Mouse (Mus musculus) forebrain, postnatal 0 days (tissue): Measurements from ENCODE around the gene Tle6. TPM values are rescaled to one million over a fixed set of nuclear protein-coding genes. Genes with fewer than 3 reads are reported as not detected.

Source experiments
- ATAC-seq: fragments of 200-750 bp; cut with Nextera tagmentation; 2 replicates; pipeline ENCODE4 v1.8.0; 2017; ENCODE audit warnings: mild to moderate bottlenecking, moderate library complexity
- DNase-seq: peaks from one replicate; pipeline ENCODE4 v3.0.0-alpha.2; 2015
- H3K27ac ChIP-seq: fragments of 300-500 bp; sonication (generic); 2 replicates; pipeline ENCODE4 v1.5.1; 2014; ENCODE audit warnings: low read depth, mild to moderate bottlenecking, antibody characterized with exemption, low read length, moderate library complexity, mixed read lengths
- H3K27me3 ChIP-seq: fragments of 300-500 bp; sonication (generic); 2 replicates; pipeline ENCODE4 v1.6.1; 2014; ENCODE audit warnings: mild to moderate bottlenecking, low read length, mixed read lengths; ENCODE audit not compliant: insufficient read depth
- H3K36me3 ChIP-seq: fragments of 300-500 bp; sonication (generic); 2 replicates; pipeline ENCODE4 v1.6.1; 2014; ENCODE audit warnings: mild to moderate bottlenecking, moderate library complexity; ENCODE audit not compliant: insufficient read depth
- H3K4me1 ChIP-seq: fragments of 300-500 bp; sonication (generic); 2 replicates; pipeline ENCODE4 v1.6.1; 2014; ENCODE audit warnings: antibody characterized with exemption; ENCODE audit not compliant: insufficient read depth
- H3K4me2 ChIP-seq: fragments of 300-500 bp; sonication (generic); 2 replicates; pipeline ENCODE4 v1.6.1; 2014; ENCODE audit warnings: low read depth, mild to moderate bottlenecking, moderate library complexity
- H3K4me3 ChIP-seq: fragments of 300-500 bp; sonication (generic); 2 replicates; pipeline ENCODE4 v1.5.1; 2014; ENCODE audit warnings: low read depth, low read length, mixed read lengths
- H3K9ac ChIP-seq: fragments of 300-500 bp; sonication (generic); 2 replicates; pipeline ENCODE4 v1.6.1; 2014; ENCODE audit warnings: mild to moderate bottlenecking
- H3K9me3 ChIP-seq: fragments of 300-500 bp; sonication (generic); 2 replicates; pipeline ENCODE4 v1.6.1; 2016; ENCODE audit warnings: low read length
- CTCF ChIP-seq: sonication (generic); IDR thresholded peaks from 2 replicates; pipeline ENCODE4 v1.5.1; 2016; ENCODE audit warnings: antibody characterized with exemption, control low read depth, low read depth
- WGBS: fragments of 180-500 bp; shearing (Covaris S2); extraction: QIAGEN DNeasy Blood & Tissue Kit; methylation state at CpG from one replicate; pipeline ENCODE4 v1.1.7; 2014; 5-methylcytosine and 5-hydroxymethylcytosine counted together
- polyA plus RNA-seq: library from polyadenylated mRNA; unstranded; fragments of >200 nt; fragmentation: Nextera tagmentation; extraction: Ambion mirVana; gene quantifications from 2 replicates; pipeline ENCODE4 v1.2.1, GENCODE M21; 2015
- total RNA-seq: library from RNA; depleted of rRNA; stranded (reverse); fragments of >200 nt; gene quantifications from 2 replicates; pipeline ENCODE4 v1.2.3, GENCODE M21; 2014

Gene Tle6
- total and polyA plus RNA-seq, 2 experiments from 2014 or later = 4.2 to 14.1 TPM

DNA sequence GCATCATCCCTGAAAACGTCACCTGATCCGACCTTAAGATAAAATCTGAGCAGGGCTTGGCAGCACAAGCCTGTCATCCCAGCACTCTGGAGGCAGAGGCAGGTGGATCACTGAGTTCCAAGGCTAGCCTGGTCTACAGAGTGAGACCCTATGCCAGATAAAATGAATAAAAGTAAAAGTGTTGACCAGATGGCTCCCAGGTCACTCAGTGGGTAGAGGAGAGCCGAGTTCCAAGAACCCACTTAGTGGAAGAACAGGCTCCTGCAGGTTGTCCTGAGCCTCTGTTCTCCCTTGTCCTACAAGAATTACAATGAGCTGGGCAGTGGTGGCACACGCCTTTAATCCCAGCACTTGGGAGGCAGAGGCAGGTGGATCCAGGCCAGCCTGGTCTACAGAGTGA lies 7.7 kb downstream of the Tle6 start:
- DNase-seq (no peak), ATAC-seq (no peak)
- peaks cover 11% of the 10 kb centered on the region for H3K4me1 ChIP-seq
- no peak for TF ChIP-seq CTCF
- peaks cover 3% of the 10 kb centered on the region; the same call in 1 of the 2 replicates for H3K36me3 ChIP-seq
- H3K9me3 ChIP-seq = no peaks in the 10 kb centered on the region
- H3K27ac ChIP-seq = no peak overlapping the region
- H3K4me3 ChIP-seq = no peak overlapping the region
- no peak overlapping the region for H3K9ac ChIP-seq
- peaks cover 23% of the 10 kb centered on the region for H3K27me3 ChIP-seq
- 79% methylated on average over 4 of the region's 4 CpGs for WGBS
- H3K4me2 ChIP-seq = no peak overlapping the region

- no peak for TF ChIP-seq CTCF
- Histone ChIP-seq H3K36me3 (peaks cover 8% of the 10 kb centered on the region; the same call in 1 of the 2 replicates), H3K4me2 (no peak overlapping the region), H3K27me3 (peaks cover 23% of the 10 kb centered on the region), H3K4me1 (peaks cover 11% of the 10 kb centered on the region), H3K9me3 (no peaks in the 10 kb centered on the region), H3K4me3 (no peak overlapping the region), H3K27ac (no peak overlapping the region), H3K9ac (no peak overlapping the region)
- ATAC-seq = no peak
- DNase-seq = no peak
- WGBS = 78% methylated on average over 7 of the region's 7 CpGs
Measured at GRCm38 (mm10) chr10:81592631-81593030, 8.2 kb downstream of the Tle6 start.

DNA sequence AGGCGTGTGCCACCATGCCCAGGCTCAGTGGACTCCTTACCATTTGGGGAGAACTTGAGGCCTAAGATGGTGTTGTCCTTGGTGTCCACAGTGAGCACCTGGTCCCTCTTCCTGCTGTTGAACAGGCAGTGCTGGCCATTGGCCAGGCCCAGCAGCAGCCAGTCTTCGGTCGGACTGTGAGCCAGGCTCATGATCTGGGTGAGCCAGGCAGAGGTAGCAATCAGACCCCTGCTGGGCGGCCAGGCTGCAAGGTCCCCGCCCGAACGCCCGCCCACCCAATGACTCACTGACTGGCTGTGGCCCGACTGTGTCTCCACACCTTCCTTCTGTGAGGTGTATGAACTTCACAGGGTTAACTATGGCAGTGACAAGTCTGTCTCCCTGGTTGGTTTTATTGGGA lies 9.0 kb downstream of the Tle6 start:
- no peak overlapping the region for H3K4me2 ChIP-seq
- no peaks in the 10 kb centered on the region for H3K9me3 ChIP-seq
- no peak overlapping the region for H3K4me3 ChIP-seq
- no peak overlapping the region for H3K9ac ChIP-seq
- TF ChIP-seq CTCF = no peak
- peaks cover 12% of the 10 kb centered on the region; the same call in 1 of the 2 replicates for H3K36me3 ChIP-seq
- WGBS = 63% methylated on average over 9 of the region's 9 CpGs
- ATAC-seq = no peak
- peaks cover 10% of the 10 kb centered on the region for H3K4me1 ChIP-seq
- DNase-seq = no peak
- peaks cover 23% of the 10 kb centered on the region for H3K27me3 ChIP-seq
- H3K27ac ChIP-seq = no peak overlapping the region

DNA sequence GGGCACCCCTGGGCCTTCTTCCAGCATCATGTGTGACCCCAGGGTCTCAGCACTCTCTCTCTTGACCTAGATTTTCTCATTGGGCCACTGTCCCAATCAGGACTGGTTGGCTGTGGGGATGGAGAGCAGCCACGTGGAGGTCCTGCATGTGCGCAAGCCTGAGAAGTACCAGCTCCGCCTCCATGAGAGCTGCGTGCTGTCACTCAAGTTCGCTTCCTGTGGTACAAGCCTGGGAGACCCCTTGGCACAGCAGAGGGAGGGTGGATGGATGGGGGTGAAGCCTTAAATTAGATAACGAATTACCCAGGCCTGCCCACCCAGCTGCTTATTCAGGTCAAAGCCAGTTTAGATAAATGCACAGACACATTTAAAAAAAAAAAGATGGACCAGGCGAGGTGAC lies 12.1 kb downstream of the Tle6 start:
- H3K4me3 ChIP-seq = no peak overlapping the region
- H3K4me1 ChIP-seq = no peaks in the 10 kb centered on the region
- 57% methylated on average over 7 of the region's 7 CpGs for WGBS
- no peak for DNase-seq
- H3K27ac ChIP-seq = no peak overlapping the region
- no peaks in the 10 kb centered on the region for H3K9me3 ChIP-seq
- no peak for ATAC-seq
- TF ChIP-seq CTCF = no peak
- H3K9ac ChIP-seq = no peak overlapping the region
- H3K36me3 ChIP-seq = peaks cover 12% of the 10 kb centered on the region; the same call in 1 of the 2 replicates
- H3K27me3 ChIP-seq = peaks cover 9% of the 10 kb centered on the region
- no peak overlapping the region for H3K4me2 ChIP-seq

GRCm38 (mm10) chr10:81583347-81583746 lies 17.5 kb downstream of the Tle6 start:
- no peak overlapping the region for H3K27ac ChIP-seq
- TF ChIP-seq CTCF = no peak
- ATAC-seq (no peak), DNase-seq (no peak)
- no peaks in the 10 kb centered on the region for H3K9me3 ChIP-seq
- H3K9ac ChIP-seq = no peak overlapping the region
- no peaks in the 10 kb centered on the region for H3K27me3 ChIP-seq
- no peaks in the 10 kb centered on the region for H3K4me1 ChIP-seq
- no peak overlapping the region for H3K4me3 ChIP-seq
- H3K36me3 ChIP-seq = peaks cover 14% of the 10 kb centered on the region; the same call in 1 of the 2 replicates
- 52% methylated on average over 6 of the region's 6 CpGs for WGBS
- H3K4me2 ChIP-seq = no peak overlapping the region

GRCm38 (mm10) chr10:81580441-81581070 lies 20.3 kb downstream of the Tle6 start:
- 0 out of 2 replicates have a peak, but pooled peaks cover 5% of the 10 kb centered on the region for H3K36me3 ChIP-seq
- H3K27ac ChIP-seq = no peak overlapping the region
- TF ChIP-seq CTCF = peak; percentile 38
- H3K4me3 ChIP-seq = no peak overlapping the region
- peaks cover 5% of the 10 kb centered on the region; the same call in 1 of the 2 replicates for H3K4me1 ChIP-seq
- DNase-seq (no peak), ATAC-seq (peak; percentile 18; the same call in 1 of the 2 replicates)
- 60% methylated on average over 25 of the region's 25 CpGs for WGBS
- H3K9ac ChIP-seq = no peak overlapping the region
- H3K4me2 ChIP-seq = no peak overlapping the region
- peaks cover 8% of the 10 kb centered on the region for H3K27me3 ChIP-seq
- H3K9me3 ChIP-seq = no peaks in the 10 kb centered on the region

DNA sequence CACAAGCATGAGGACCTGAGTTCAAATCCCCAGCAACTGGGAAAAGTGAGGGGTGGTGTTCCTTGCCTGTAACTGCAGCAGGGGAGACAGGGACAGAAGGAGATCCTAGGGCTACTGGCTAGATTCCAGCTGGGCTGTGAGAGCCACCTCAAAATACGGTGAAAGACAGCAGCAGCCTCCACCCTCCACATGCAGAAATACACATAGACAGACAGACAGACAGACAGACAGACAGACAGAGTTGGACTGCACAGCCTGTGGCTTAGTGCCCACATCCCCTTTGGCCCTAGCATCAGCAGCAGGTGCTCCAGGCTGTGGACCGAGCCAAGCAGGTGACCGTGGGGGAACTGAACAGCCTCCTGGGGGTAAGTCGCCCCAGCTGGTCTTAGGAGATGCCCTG lies 20.9 kb downstream of the Tle6 start:
- peaks cover 8% of the 10 kb centered on the region for H3K27me3 ChIP-seq
- H3K27ac ChIP-seq = no peak overlapping the region
- H3K36me3 ChIP-seq = 0 out of 2 replicates have a peak, but pooled peaks cover 5% of the 10 kb centered on the region
- H3K4me2 ChIP-seq = no peak overlapping the region
- DNase-seq (no peak), ATAC-seq (no peak)
- H3K9me3 ChIP-seq = no peaks in the 10 kb centered on the region
- H3K4me1 ChIP-seq = peaks cover 7% of the 10 kb centered on the region; the same call in 1 of the 2 replicates
- no peak overlapping the region for H3K4me3 ChIP-seq
- H3K9ac ChIP-seq = no peak overlapping the region
- 60% methylated on average over 3 of the region's 4 CpGs for WGBS
- no peak for TF ChIP-seq CTCF
